Mouse (Mus musculus) brain, embryonic 14.5 days (tissue): Measurements from ENCODE around the gene Wrap73.

ENCODE experiments used
- CTCF ChIP-seq: fragments of 200-500 bp; IDR thresholded peaks from 2 replicates; pipeline ENCODE4 v1.5.1; 2012; ENCODE audit warnings: inconsistent platforms, mild to moderate bottlenecking, moderate library complexity, borderline replicate concordance; ENCODE audit not compliant: insufficient read depth, insufficient read length; ENCODE audit errors: extremely low read depth
- POLR2A ChIP-seq: fragments of 200-500 bp; IDR thresholded peaks from 2 replicates; pipeline ENCODE4 v1.6.1; 2012; ENCODE audit warnings: mild to moderate bottlenecking, inconsistent platforms, borderline replicate concordance; ENCODE audit not compliant: poor library complexity, insufficient read depth, insufficient read length, severe bottlenecking; ENCODE audit errors: extremely low read depth

- TF ChIP-seq CTCF: no peak
- no peak for TF ChIP-seq POLR2A
Observed at GRCm38 (mm10) chr4:154209825-154210224, 67.7 kb downstream of the Wrap73 start.
